Mouse (Mus musculus) CD8-positive naive resting alpha-beta T cell, adult 2 months (primary cell): Measurements from ENCODE around the gene Ctnna3.
"Not testable (repeated sequence)": the region's sequence is repeated elsewhere in the genome, so short reads cannot be mapped to it uniquely, and the experiment has no call there.

Source experiments
- DNase-seq, 2 experiments: peaks; one replicate each; pipeline ENCODE4 v3.0.0; 2022; ENCODE audit warnings: low read depth in 2 of 2, low spot score in 2 of 2

Gene Ctnna3

GRCm38 (mm10) chr10:64135481-64135880 lies 705.6 kb downstream of the Ctnna3 start:
- DNase-seq: no peak

- DNase-seq: no peak
Measured at GRCm38 (mm10) chr10:64146511-64146910, 716.6 kb downstream of the Ctnna3 start.

DNA sequence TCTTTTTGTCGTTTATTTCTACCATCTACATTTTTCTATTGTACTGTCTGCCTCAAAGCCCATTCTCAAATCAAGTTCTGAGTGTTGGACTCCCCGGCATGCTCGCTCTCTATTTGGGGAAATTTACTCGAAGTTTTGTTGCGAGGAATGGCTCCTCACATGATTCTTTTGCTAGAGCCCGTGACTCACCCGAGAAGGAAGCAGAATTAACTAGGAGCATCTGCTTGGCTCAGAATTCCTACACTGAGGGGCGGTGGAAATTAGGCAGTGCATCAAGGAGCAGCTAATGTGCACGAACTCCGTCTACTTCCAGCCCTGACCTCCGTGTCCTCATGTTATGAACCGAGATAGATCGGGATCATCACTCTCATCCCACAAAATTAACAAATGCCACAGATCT lies 751.8 kb downstream of the Ctnna3 start:
- no peak for DNase-seq

GRCm38 (mm10) chr10:64182731-64183130 lies 752.8 kb downstream of the Ctnna3 start:
- no peak for DNase-seq

GRCm38 (mm10) chr10:64188046-64188445 lies 758.1 kb downstream of the Ctnna3 start:
- DNase-seq: no peak

DNA sequence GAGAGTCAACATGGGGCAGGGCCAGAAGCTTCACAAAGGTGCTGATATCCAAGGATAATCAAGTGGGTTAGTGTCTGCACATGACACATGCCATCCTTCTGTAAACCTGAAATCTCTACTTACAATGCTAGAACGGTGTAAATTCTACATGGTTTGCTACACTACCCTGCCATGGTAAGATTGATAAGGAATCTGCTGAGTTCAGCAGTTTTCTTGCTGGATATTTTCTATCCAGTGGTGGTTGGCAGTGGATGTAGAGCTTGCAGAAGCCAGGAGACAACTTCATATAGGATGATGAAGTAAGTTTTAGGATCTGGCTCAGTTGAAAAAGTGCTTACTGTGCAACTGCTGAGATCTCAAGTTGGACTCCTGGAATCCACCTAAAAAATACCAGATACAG lies 767.7 kb downstream of the Ctnna3 start:
- DNase-seq: no peak

DNA sequence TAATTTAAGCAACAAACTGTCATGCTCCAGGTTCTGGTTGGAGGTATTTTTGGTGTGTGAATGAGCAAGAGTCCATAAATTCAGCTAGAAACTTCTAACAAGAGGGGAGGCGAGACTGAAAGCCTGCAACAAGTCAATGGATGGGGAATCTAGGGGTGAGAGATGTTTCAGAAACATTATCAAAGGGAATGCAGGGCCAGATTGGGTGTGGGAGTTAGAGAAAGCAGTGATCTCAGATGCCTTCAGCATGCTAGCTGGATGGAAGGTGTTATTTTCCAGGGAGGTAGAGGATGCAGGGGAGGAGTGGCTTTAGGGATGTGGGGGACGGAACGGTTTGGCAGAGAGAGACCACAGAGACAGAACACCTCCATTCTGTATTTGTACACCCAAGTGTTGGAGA lies 785.7 kb downstream of the Ctnna3 start:
- DNase-seq: no peak

GRCm38 (mm10) chr10:64223023-64223422 lies 793.1 kb downstream of the Ctnna3 start:
- no peak for DNase-seq

DNA sequence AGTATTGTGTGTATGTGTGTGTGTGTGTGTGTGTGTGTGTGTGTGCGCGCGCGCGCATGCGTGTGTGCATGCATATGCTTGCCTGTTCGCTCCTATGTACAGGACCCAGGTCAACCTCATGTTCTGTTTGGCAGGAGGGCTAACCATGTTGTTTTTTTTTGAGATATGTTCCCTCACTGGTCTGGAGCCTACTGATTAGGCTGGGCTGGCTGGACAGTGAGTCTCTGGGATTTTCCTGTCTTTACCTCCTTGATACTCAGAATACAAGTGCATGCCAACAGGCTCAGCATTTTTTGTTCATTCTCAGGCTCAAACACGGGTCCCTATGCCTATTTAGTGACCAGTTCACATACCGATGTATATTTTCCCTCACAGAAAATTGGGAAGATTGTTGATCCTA lies 794.1 kb downstream of the Ctnna3 start:
- DNase-seq: no peak

DNA sequence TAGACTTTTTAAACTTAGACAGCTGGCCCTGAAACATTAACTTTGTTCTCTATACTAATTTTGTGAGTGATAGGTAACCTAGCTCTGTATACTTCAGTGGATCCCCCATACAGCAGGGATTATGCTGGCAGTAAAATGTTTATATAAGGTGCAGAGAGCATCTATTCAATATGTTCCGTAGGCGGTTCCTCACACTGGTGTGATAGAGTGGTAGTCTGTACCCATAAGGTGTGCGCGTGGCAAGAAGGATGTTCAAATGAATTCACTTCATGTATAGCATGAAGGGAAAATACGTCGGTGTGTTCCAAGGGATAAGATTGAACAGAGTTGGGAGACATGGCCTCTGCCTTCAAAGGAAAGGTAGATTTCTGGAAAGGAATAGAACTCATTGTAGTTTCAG lies 794.5 kb downstream of the Ctnna3 start:
- no peak for DNase-seq

DNA sequence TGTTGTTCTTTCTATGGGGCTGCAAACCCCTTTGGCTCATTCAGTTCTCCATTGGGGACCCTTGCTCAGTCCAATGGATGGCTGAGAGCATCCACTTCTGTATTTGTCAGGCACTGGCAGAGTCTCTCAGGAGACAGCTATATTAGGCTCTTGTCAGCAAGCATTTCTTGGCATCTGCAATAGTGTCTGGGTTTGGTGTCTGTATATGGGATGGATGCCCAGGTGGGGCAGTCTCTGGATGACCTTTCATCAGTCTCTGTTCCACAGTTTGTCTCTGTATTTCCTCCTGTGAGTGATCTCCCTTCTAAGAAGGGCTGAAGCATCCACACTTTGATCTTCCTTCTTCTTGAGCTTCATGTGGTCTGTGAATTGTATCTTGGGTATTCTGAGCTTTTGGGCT lies 795.9 kb downstream of the Ctnna3 start:
- DNase-seq: not testable (repeated sequence)

DNA sequence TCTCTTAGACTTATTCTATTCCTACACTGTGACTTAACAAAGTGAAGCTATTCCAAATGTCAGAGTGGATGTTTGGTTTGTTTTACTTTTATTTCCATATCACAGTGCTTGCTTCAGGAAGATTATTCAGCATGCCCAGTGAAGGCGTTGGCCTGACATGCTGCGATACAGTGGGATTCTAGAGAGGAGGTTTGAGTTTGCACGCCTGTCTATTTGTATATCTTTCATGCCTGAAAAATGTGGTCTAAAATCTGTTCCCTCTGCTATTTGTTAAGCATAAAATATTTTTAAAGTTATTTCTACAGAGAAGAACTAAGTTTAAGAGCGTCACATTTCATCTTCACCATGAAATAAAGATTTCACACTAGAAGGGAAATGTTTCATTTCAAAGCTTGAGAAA lies 813.5 kb downstream of the Ctnna3 start:
- no peak for DNase-seq

GRCm38 (mm10) chr10:64268156-64268555 lies 838.3 kb downstream of the Ctnna3 start:
- DNase-seq: no peak

DNA sequence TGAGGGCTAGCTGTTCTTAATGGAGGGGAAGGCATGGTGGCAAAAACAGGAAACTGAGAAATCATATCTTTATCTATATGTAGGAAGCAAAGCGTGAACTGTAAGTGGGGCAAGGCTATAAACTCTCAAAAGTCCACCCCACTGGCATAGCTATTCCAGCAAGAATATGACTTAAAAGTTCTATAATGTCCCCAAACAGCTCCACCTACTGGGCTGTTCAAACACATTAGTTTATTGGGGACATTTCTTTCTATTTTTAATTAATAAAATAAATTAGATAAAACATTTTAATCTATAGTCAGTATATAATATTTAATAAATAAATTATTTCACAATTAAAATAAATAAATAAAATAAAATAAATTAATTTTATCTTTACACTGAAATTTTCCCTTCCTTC lies 845.2 kb downstream of the Ctnna3 start:
- DNase-seq: no peak

DNA sequence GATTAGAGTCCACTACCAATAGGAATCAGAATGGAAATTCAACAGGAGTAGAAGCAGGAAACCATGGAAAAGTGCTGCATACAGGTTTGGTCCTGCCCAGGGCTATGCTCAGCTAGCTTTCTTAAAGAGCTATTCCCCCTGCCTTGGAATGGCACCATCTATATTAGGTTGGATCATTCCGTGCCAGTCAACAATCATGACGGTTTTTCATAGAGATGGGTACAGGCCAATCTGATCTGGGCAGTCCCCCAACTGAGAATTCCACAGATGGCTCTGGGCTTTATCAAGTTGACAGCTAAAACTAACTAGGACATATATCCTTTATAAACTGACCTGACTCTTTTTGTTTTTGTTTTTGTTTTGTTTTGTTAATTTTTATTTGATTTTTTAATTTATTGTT lies 848.9 kb downstream of the Ctnna3 start:
- no peak for DNase-seq

GRCm38 (mm10) chr10:64305802-64306201 lies 875.9 kb downstream of the Ctnna3 start:
- DNase-seq: no peak

DNA sequence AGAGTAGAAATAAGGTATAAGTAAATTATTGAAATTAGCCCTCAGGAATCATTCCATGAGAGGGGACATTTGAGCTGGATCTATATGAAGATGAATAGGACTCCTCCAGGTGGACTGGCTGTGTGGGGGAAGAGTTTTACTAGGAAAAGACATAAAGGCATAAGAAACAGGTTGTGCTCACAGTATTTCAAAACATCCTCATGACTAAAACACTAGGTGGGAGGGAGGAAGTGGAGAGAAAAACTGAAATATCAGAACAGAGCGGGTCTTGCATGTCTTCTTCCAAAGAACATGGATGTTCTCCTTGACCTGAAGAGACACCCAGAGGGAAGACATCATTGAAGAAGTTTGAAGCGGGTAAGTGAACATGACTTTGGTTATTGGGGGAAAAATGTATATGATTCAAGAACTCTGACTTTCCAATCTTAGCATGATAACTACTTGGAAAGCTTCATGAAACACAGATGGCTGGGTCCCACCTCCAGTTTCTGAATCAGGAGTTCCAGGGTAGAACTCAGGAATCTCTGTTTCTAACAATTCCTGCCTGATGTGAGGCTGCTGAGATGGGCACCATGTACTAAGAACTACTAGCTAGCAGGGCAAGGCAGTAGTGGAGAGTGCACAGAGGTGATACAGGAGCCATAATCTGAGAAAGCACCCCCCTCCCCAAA lies 881.9 kb downstream of the Ctnna3 start:
- no peak for DNase-seq

- no peak for DNase-seq
Measured at GRCm38 (mm10) chr10:64320332-64320731, 890.4 kb downstream of the Ctnna3 start.

- no peak for DNase-seq
Measured at GRCm38 (mm10) chr10:64342702-64343379, 912.9 kb downstream of the Ctnna3 start.

DNA sequence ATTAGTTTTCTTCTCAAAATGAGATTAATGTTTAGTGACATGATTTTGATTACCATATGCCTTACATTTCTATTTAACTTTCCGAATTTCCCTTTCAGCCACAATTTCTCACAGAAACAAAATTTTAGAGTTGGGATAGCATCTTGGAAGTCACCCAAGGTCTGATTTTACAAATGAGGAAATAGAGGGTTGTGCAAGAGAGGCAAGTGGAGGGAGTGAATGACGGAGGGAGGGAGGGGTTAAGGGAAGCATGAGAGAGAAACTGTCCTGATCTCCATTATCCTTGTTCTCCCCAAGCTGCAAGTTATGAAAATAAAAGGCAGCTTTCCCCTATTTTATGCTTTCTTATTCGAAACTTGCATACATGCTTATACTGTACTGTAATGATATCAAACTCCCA lies 943.4 kb downstream of the Ctnna3 start:
- no peak for DNase-seq

- DNase-seq: no peak
Measured at GRCm38 (mm10) chr10:64377751-64378150, 947.9 kb downstream of the Ctnna3 start.

DNA sequence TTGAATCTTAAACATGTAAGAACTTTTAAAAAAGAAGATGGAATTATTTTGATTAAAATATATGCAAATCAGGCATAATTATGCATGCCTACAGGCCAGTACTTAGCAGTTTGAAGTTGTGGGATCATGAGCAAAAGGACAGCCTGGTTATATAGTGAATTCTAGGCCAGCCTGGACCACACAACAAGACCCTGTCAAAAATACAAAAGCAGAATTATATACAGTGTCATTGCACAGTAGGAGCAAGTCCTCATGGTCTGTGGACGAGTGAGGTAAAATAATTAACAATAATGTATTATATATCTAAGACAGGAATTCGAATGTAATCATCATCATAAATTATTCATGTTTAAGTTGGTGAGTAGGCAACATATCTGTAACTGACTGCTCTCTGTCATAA lies 966.7 kb downstream of the Ctnna3 start:
- DNase-seq: no peak

GRCm38 (mm10) chr10:64418396-64418795 lies 988.5 kb downstream of the Ctnna3 start:
- not testable (repeated sequence) for DNase-seq
